Mouse (Mus musculus) right cerebral cortex, postnatal 4 days (tissue): Measurements from ENCODE around the gene Sypl2.

Source experiments
- DNase-seq: peaks from one replicate; pipeline ENCODE4 v3.0.0-alpha.2; 2022

The Sypl2 gene

DNA sequence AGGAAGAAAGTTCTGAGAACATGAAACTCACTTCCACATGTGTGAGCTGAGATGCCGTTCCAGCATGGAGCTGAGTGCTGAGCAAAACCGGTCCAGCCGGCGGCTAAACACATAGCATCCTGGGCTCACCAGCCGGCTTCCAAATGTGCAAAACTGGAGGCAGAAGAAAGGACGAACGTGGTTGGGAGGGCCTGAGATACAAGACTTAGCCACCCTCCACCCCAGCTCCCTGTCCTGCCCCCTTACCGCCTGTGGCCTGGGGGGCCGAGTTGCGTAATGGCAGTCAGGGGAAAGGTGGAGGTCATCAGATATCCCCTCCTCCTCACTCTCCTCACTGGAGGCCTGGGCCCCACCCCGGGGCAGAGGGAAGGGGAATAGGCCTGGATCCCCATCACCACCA is 22.0 kb downstream of the Sypl2 start:
- no peak for DNase-seq

GRCm38 (mm10) chr3:108203621-108204325 is 22.7 kb downstream of the Sypl2 start:
- peak; percentile 85 for DNase-seq

DNA sequence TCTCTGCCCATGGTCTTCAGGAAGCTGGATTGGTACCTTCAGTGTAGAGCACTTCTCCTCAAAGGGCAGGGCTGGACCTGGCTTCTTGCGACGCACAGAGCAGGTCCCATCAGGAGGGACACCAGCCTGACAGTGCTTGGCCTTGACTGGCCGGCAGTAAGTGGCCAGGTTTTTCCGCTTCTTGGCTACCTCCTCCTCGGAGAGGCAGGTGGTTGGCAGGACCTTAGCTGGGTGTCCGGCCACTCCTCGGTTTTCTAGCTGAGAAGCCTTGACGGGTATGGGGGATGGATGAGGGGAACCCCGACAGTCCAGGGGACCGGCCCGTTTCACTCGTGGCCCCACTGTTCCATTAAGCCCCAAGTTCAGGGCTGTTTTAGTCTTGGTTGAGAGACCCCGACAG is 23.2 kb downstream of the Sypl2 start:
- DNase-seq = no peak

DNA sequence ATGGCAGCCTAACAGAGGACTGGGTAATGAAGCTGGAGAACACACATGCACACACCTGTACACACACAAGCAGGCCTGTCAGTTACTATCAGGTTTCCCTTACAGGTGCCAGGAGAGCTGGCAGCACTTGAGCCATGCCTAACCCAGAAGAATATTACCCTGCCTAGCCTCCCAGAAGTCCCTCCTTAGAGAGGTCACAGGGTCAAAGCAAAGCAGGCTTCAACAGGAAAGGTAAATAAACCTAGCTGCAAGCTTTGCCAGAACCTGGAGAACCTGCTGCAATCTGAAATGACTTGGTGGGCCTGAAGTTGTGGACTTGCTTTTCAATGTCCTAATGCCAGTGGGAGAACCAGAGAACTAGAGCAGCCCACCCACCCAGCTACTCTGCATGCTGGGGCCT is 23.9 kb downstream of the Sypl2 start:
- DNase-seq = no peak

DNA sequence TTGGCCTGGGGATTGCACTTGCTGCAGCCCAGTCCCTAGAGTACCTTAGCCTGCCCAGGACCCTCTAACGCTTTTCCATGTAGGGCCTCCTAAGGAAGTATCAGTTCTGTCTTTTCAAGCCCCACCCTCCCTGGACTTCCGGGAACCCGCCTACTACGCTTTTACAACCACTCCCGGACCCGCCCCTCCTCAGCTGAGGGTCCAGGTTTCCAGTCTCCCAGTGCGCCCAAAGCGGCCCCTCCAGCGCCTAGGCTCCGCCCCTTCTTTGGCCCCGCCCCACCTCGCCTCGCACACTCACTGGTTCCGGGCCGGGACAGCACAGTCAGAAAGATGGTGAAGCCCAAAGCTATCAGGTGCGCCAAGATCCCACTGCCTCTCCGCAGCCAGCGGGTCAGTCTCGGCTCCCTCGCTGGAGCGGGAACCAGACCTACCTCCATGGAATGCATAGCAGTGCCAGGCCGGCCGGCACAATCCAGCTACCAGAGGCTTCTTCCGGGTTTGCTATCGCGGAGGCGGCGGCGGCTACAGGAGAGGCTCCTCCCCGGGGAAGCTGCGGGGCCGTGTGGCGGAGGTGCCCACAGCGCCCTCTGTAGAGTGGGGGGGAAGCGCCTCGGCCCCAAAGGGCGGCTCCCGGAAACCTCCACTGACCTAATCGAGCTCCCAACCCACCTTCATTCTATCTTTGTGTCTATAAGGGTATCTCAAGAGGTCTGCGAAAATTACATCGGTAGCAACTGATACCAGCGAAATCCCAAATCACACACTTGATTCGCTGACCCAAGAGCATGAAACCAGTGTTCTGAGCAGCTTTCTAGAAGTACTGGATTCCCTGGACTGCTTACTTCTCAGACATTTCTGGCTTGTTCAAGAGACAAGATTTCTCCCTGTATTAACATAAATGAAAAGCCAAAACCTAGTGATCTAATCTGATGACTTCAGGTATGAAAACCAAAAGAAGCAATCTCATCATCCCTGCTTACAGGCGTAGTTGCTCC is 25.8 kb downstream of the Sypl2 start, which contains the start of gene Cyb561d1:
Gene Cyb561d1, minus strand, starts transcription at position 884 of the 995 bp plus-strand sequence.
- DNase-seq = peak; percentile 82

GRCm38 (mm10) chr3:108199231-108199630 is 27.2 kb downstream of the Sypl2 start:
- no peak for DNase-seq

DNA sequence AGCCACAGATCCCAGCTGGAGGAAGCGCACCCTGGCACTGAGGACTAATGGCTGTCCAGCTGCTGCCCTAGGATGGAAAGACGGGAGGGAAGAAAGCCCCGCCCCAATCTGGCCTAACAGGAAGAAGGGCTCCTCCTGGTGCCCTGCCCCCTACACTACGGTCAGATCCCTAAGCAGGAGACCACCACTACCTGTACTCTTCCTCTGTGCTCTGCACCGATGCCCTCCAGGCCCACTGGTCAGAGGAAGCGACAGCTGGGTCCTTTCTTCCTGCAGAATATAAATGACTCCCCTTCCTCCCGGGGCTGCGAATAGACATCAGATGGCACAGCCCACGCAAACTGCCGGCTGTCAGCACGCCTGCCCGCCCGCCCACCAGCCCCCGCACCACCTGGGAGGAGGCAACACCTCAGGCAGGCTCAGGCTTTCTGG is 29.4 kb downstream of the Sypl2 start:
- DNase-seq = peak; percentile 60

DNA sequence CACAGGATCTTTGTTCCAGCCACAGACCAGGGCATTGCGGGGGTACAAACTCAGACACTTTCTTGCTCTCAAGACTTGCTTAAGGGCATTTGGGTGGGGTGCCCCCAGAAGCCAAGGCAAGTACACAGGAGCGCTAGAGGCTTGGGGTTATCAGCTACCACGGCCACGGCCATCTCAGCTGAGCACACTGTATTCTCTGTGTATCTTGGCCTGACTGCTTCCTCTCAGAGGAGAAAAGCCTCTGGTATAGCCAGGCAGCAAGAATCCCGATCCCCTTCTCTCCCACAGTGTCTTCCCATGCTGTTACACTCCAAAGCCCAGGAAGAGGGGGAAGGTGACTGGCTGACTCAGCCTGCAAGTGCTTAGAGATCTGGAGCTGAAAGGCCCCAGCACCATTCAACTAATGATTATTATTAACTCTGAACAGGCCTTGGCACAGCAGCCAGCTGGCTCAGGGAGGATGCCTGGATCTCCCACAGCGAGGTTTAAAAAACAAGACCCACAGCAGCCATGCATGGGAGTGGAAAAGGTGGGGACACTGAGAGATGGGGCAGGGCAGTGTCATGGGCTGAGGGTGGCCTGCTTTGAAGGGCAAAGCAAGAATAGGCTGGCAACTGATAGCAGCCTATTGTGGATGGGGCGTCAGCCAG is 30.4 kb downstream of the Sypl2 start:
- no peak for DNase-seq

DNA sequence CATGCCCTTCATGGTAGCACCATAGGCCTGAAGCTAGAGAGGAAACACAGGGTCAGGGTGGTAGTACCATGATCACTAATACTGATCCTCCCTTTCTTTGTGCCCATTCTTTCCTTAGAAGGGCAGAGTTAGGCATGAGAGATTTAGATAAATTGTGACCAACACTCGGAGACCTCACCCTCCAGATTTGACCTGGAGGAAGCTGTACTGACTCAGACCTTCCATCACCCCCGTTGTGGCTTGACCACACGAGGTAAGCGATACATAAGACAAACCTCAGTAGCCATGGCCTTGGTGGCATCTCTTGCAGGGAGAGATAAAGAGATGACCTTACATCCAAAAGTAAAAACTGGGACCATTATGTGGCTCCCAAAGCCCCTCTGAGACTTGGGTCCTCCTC is 31.2 kb downstream of the Sypl2 start:
- DNase-seq = no peak

GRCm38 (mm10) chr3:108193686-108194085 is 32.8 kb downstream of the Sypl2 start:
- no peak for DNase-seq

GRCm38 (mm10) chr3:108189897-108190296 is 36.6 kb downstream of the Sypl2 start:
- DNase-seq = no peak

- no peak for DNase-seq
These were observed 37.5 kb downstream of the Sypl2 start for GRCm38 (mm10) chr3:108188716-108189490.

GRCm38 (mm10) chr3:108187111-108187795 is 39.2 kb downstream of the Sypl2 start:
- no peak for DNase-seq

DNA sequence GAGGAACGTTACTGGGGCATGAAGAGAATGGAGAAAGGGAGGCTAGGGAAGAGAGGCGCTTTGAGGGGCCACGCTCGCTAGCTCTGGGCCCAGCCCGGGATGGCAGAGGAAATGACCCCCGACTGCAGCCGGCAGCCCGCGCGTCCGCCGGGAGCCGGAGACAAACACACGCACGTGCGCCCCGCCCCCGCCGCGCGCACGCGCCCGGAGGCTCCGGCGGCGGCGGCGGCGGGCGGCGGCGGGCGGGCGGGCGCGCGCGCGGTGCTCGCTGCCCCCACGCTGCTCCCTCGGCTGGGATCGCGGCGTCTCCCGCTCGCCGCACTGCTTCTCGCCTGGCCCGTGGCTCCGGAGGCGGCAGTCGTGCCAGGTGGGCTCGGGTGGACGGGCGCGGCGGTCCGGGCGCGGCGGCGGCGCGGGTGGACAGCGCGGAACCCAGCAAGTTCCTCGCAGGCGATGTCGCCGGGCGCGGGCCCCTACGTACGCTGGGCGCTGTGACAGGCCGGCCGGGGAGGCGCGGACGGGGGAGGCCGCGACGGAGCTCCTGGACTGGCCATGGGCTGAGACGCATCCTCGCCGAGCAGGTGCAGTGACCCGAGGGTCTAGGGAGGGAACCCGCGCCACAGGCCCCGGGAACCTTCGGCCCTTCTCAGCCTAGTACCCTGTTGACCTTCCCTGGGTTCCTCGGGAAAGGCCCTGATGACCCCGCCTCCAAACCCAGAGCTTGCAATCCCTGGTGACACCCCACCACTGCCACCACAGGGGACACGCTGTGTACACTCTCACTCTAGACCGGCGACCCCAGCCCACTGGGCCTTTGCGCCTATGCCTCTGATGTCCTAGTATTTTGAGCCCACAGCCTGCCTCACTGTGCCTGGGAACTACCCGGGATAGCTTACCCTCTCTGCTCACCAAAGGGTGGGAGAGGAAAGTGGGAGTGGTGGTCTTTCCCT is 40.1 kb downstream of the Sypl2 start, which contains the start of gene Amigo1:
Gene Amigo1, plus strand, starts transcription at position 238 of the 950 bp plus-strand sequence.
- DNase-seq = peak; percentile 52

GRCm38 (mm10) chr3:108185460-108186097 is 40.9 kb downstream of the Sypl2 start:
- DNase-seq = no peak

GRCm38 (mm10) chr3:108184742-108185141 is 41.7 kb downstream of the Sypl2 start:
- no peak for DNase-seq

GRCm38 (mm10) chr3:108180514-108180913 is 45.9 kb downstream of the Sypl2 start:
- DNase-seq = no peak

- DNase-seq = no peak
These were observed 47.4 kb downstream of the Sypl2 start for GRCm38 (mm10) chr3:108178756-108179715.
